Comparison of ENCODE assay signal across 11 mouse cellular contexts in genomic region chr11:116641168-116641567, GRCm38 (mm10). TPM values are rescaled to one million over a fixed set of nuclear protein-coding genes. Genes with fewer than 3 reads are reported as not detected.
A peak's percentile ranks its signal among the peaks of the same experiment; 100 is the strongest.
DNase-seq lines count a peak whose midpoint lies in the region; ATAC-seq and TF ChIP-seq lines count a peak whose summit lies in the region.
"Had no signal": no experiment of that assay in that cellular context is flagged by ENCODE, and none has a peak within 500 bp of the region (broad histone marks: within the 10 kb centered on the region; RNA-seq: fewer than 3 reads in every experiment).

No protein-coding gene starts in this region.

- no peaks in the 10 kb centered on the region for H3K27me3 ChIP-seq in kidney, adult 2 months (replicated peaks; ENCODE audit: control insufficient read depth, insufficient read depth, low read length)
- no peaks in the 10 kb centered on the region for H3K27me3 ChIP-seq in kidney, embryonic 15.5 days
- no peaks in the 10 kb centered on the region for H3K27me3 ChIP-seq in C2C12 (ENCODE audit: control insufficient read depth, insufficient read depth, insufficient read length)
- H3K27me3 ChIP-seq in liver, embryonic 14.5 days (ENCODE audit: control insufficient read depth, insufficient read depth, low read length) = no peaks in the 10 kb centered on the region
- H3K27me3 ChIP-seq: lung, embryonic 15.5 days had no signal

- DNase-seq in adrenal gland, postnatal 25 days = peak; percentile 56
- no peak for DNase-seq in adrenal gland, adult 8-10 months
- no peak for DNase-seq in kidney, adult 2 months
- peak in 1 of 3 experiments; percentile 51 for DNase-seq in liver, embryonic 14.5 days (ENCODE audit: low read depth in 3 of 3, low spot score in 3 of 3)
- no peak for DNase-seq in layer of hippocampus, adult 8-10 months (ENCODE audit: low spot score in 2 of 2)
- DNase-seq in urinary bladder, adult 2 months (ENCODE audit: low spot score) = no peak

- no peak overlapping the region for H3ac ChIP-seq in C2C12 (ENCODE audit: control insufficient read depth, insufficient read length, low read depth)

- TF ChIP-seq CTCF in kidney, adult 2 months (conservative IDR thresholded peaks at IDR 0.05; ENCODE audit: insufficient read depth, insufficient read length, low read depth, low read length) = peak; percentile 51
- peak; percentile 21 for TF ChIP-seq CTCF in C2C12 (IDR thresholded peaks at IDR 0.05; ENCODE audit: control insufficient read depth, insufficient read depth, insufficient read length)
- TF ChIP-seq CTCF in liver, embryonic 14.5 days (IDR thresholded peaks at IDR 0.05; ENCODE audit: low read depth) = peak; percentile 71

- H3K36me3 ChIP-seq in kidney, adult 2 months (ENCODE audit: control insufficient read depth, insufficient read depth, low read length) = no peaks in the 10 kb centered on the region
- no peaks in the 10 kb centered on the region for H3K36me3 ChIP-seq in kidney, embryonic 15.5 days
- no peaks in the 10 kb centered on the region for H3K36me3 ChIP-seq in C2C12 (ENCODE audit: control insufficient read depth, insufficient read depth)
- H3K36me3 ChIP-seq in liver, embryonic 14.5 days (replicated peaks; ENCODE audit: control insufficient read depth, insufficient read depth, low read depth) = no peaks in the 10 kb centered on the region
- H3K36me3 ChIP-seq: lung, embryonic 15.5 days had no signal

- no peaks in the 10 kb centered on the region for H3K79me3 ChIP-seq in C2C12 (ENCODE audit: low read depth)

- 55% methylated on average over 5 of the region's 5 CpGs for WGBS in kidney, adult 2 months
- 39% methylated on average over 5 of the region's 5 CpGs for WGBS in kidney, embryonic 15.5 days
- 30% methylated on average over 5 of the region's 5 CpGs for WGBS in liver, embryonic 14.5 days (ENCODE audit: insufficient replicate concordance)

- H3K27ac ChIP-seq in kidney, adult 2 months (ENCODE audit: insufficient read depth, low read depth, low read length) = no peak overlapping the region
- H3K27ac ChIP-seq in kidney, embryonic 15.5 days = no peak overlapping the region
- H3K27ac ChIP-seq in liver, embryonic 14.5 days = no peak overlapping the region
- H3K27ac ChIP-seq: lung, embryonic 15.5 days had no signal

- no peaks in the 10 kb centered on the region for H3K79me2 ChIP-seq in C2C12 (ENCODE audit: control insufficient read depth, insufficient read depth)

- TF ChIP-seq EP300 in liver, embryonic 14.5 days (IDR thresholded peaks at IDR 0.05; ENCODE audit: low read depth) = no peak

- no peak overlapping the region for H3K4me2 ChIP-seq in kidney, embryonic 15.5 days
- no peak overlapping the region for H3K4me2 ChIP-seq in liver, embryonic 14.5 days (ENCODE audit: low read depth)
- H3K4me2 ChIP-seq: lung, embryonic 15.5 days had no signal

- no peaks in the 10 kb centered on the region for H3K9me3 ChIP-seq in kidney, embryonic 15.5 days (replicated peaks)
- H3K9me3 ChIP-seq in liver, embryonic 14.5 days (ENCODE audit: control insufficient read depth, low read length) = no peaks in the 10 kb centered on the region
- H3K9me3 ChIP-seq: lung, embryonic 15.5 days had no signal

- H3K4me3 ChIP-seq in kidney, adult 2 months (ENCODE audit: insufficient read depth, low read depth, low read length) = no peak overlapping the region
- H3K4me3 ChIP-seq in kidney, embryonic 15.5 days (replicated peaks) = no peak overlapping the region
- no peak overlapping the region for H3K4me3 ChIP-seq in C2C12 (ENCODE audit: insufficient read depth, poor library complexity, severe bottlenecking)
- H3K4me3 ChIP-seq in liver, embryonic 14.5 days (ENCODE audit: insufficient read depth in 1 of 2, low read depth in 2 of 2, low read length in 2 of 2) = no peak overlapping the region
- H3K4me3 ChIP-seq: lung, embryonic 15.5 days had no signal

- no peaks in the 10 kb centered on the region for H3K4me1 ChIP-seq in kidney, adult 2 months (ENCODE audit: control insufficient read depth, insufficient read depth, low read length)
- peaks cover 33% of the 10 kb centered on the region for H3K4me1 ChIP-seq in kidney, embryonic 15.5 days
- H3K4me1 ChIP-seq in liver, embryonic 14.5 days (replicated peaks; ENCODE audit: control insufficient read depth in 2 of 2, insufficient read depth in 2 of 2, low read length in 1 of 2) = no peaks in the 10 kb centered on the region

- no peak overlapping the region for H3K9ac ChIP-seq in kidney, embryonic 15.5 days
- no peak overlapping the region for H3K9ac ChIP-seq in liver, embryonic 14.5 days (replicated peaks)
- H3K9ac ChIP-seq: lung, embryonic 15.5 days had no signal

- no peak for ATAC-seq in kidney, embryonic 15.5 days (replicated peaks; ENCODE audit: low FRiP score)
- ATAC-seq in liver, embryonic 14.5 days (ENCODE audit: insufficient read depth) = no peak

- TF ChIP-seq POLR2A in kidney, adult 2 months (IDR thresholded peaks at IDR 0.05; ENCODE audit: low read depth, low read length) = no peak

TF ChIP-seq in C2C12, 6 proteins besides CTCF, POLR2A, EP300 and RAD21:
- no peak for TF ChIP-seq FOSL1 (IDR thresholded peaks at IDR 0.05; ENCODE audit: insufficient read depth, low read length, poor library complexity, severe bottlenecking)
- TF ChIP-seq MYOG (IDR thresholded peaks at IDR 0.05; ENCODE audit: control insufficient read depth, extremely low read depth, insufficient read length) = no peak
- TF ChIP-seq USF1 (IDR thresholded peaks at IDR 0.05; ENCODE audit: low read depth) = no peak
- no peak for TF ChIP-seq CEBPB (IDR thresholded peaks at IDR 0.05; ENCODE audit: low read depth)
- no peak for TF ChIP-seq MAX (IDR thresholded peaks at IDR 0.05)
- no peak for TF ChIP-seq MYOD1 (IDR thresholded peaks at IDR 0.05; ENCODE audit: control insufficient read depth, insufficient read length, low read depth)
TF ChIP-seq in C2C12: peak in this region for 0.

RNA-seq across cellular contexts. Expression of gene Prcd, which starts 12.2 kb away (rescaled TPM):
- total RNA-seq in adrenal gland, postnatal 25 days (2021) = 9.2 and 13.0 TPM in 2 replicates
- total RNA-seq in adrenal gland, adult 8-10 months (2022) = 10 to 100 TPM; 16.6 to 27.2 (median 22.8) TPM
- 0.44 and 0.52 TPM in 2 replicates for polyA plus RNA-seq in kidney, adult 2 months (2012; rRNA removed)
- polyA plus RNA-seq in kidney, embryonic 15.5 days (2015; fragmentation: Nextera tagmentation; extraction: Ambion mirVana) = 1.1 and 1.6 TPM in 2 replicates
- 1.2 TPM for polyA plus RNA-seq in C2C12 (2012; fragmentation: generic; extraction: Trizol)
- polyA plus RNA-seq in liver, embryonic 14.5 days (2012; rRNA removed) = 0.11 and 0.14 TPM in 2 replicates
- polyA plus RNA-seq in liver, embryonic 14.5 days (2014; fragmentation: Nextera tagmentation; extraction: Ambion mirVana) = 0.19 and 0.20 TPM in 2 replicates
- total RNA-seq in layer of hippocampus, adult 8-10 months (2022) = 1 to 10 TPM; 4.8 to 8.5 (median 5.8) TPM
- 2.0 and 3.1 TPM in 2 replicates for polyA plus RNA-seq in urinary bladder, adult 2 months (2012; rRNA removed)

RNA-seq across cellular contexts. Expression of gene Cygb, which starts 12.9 kb away (rescaled TPM):
- 18.7 and 25.4 TPM in 2 replicates for total RNA-seq in adrenal gland, postnatal 25 days (2021)
- total RNA-seq in adrenal gland, adult 8-10 months (2022) = 10 to 100 TPM; 33.4 to 64.8 (median 48.2) TPM
- 16.2 and 21.0 TPM in 2 replicates for polyA plus RNA-seq in kidney, adult 2 months (2012; rRNA removed)
- polyA plus RNA-seq in kidney, embryonic 15.5 days (2015; fragmentation: Nextera tagmentation; extraction: Ambion mirVana) = 13.7 and 16.0 TPM in 2 replicates
- polyA plus RNA-seq in C2C12 (2012; fragmentation: generic; extraction: Trizol) = 0.95 TPM
- polyA plus RNA-seq in liver, embryonic 14.5 days (2012; rRNA removed) = 0.41 and 0.64 TPM in 2 replicates
- polyA plus RNA-seq in liver, embryonic 14.5 days (2014; fragmentation: Nextera tagmentation; extraction: Ambion mirVana) = 0.44 and 0.81 TPM in 2 replicates
- total RNA-seq in layer of hippocampus, adult 8-10 months (2022) = 10 to 100 TPM; 57.2 to 76.1 (median 63.0) TPM
- polyA plus RNA-seq in urinary bladder, adult 2 months (2012; rRNA removed) = 156 and 160 TPM in 2 replicates

RNA-seq across cellular contexts. Expression of gene Rhbdf2, which starts 14.3 kb away (rescaled TPM):
- 17.7 and 24.6 TPM in 2 replicates for total RNA-seq in adrenal gland, postnatal 25 days (2021)
- total RNA-seq in adrenal gland, adult 8-10 months (2022) = 10 to 100 TPM; 13.3 to 20.5 (median 15.0) TPM
- 18.0 and 19.1 TPM in 2 replicates for polyA plus RNA-seq in kidney, adult 2 months (2012; rRNA removed)
- polyA plus RNA-seq in kidney, embryonic 15.5 days (2015; fragmentation: Nextera tagmentation; extraction: Ambion mirVana) = 9.5 and 9.8 TPM in 2 replicates
- polyA plus RNA-seq in C2C12 (2012; fragmentation: generic; extraction: Trizol) = 1.9 TPM
- 8.3 and 11.1 TPM in 2 replicates for polyA plus RNA-seq in liver, embryonic 14.5 days (2012; rRNA removed)
- 3.8 and 5.2 TPM in 2 replicates for polyA plus RNA-seq in liver, embryonic 14.5 days (2014; fragmentation: Nextera tagmentation; extraction: Ambion mirVana)
- 1 to 10 TPM; 1.1 to 2.5 (median 1.8) TPM for total RNA-seq in layer of hippocampus, adult 8-10 months (2022)
- polyA plus RNA-seq in urinary bladder, adult 2 months (2012; rRNA removed) = 15.4 and 17.0 TPM in 2 replicates

RNA-seq across cellular contexts. Expression of gene Aanat, which starts 54.9 kb away (rescaled TPM):
- not detected in 2 replicates for total RNA-seq in adrenal gland, postnatal 25 days (2021)
- total RNA-seq in adrenal gland, adult 8-10 months (2022) = not detected
- not detected in 2 replicates for polyA plus RNA-seq in kidney, adult 2 months (2012; rRNA removed)
- polyA plus RNA-seq in kidney, embryonic 15.5 days (2015; fragmentation: Nextera tagmentation; extraction: Ambion mirVana) = not detected in 2 replicates
- not detected for polyA plus RNA-seq in C2C12 (2012; fragmentation: generic; extraction: Trizol)
- not detected in 2 replicates for polyA plus RNA-seq in liver, embryonic 14.5 days (2012; rRNA removed)
- not detected in 2 replicates for polyA plus RNA-seq in liver, embryonic 14.5 days (2014; fragmentation: Nextera tagmentation; extraction: Ambion mirVana)
- total RNA-seq in layer of hippocampus, adult 8-10 months (2022) = 1 to 10 TPM in 3 of 4 experiments, under 1 TPM in 1; 0.57 to 3.9 (median 1.4) TPM
- polyA plus RNA-seq in urinary bladder, adult 2 months (2012; rRNA removed) = 0.07 TPM in 1 of 2 replicates, not detected in the other
- total RNA-seq: heart, postnatal 14 days had no signal
- polyA plus RNA-seq: embryonic facial prominence, embryonic 14.5 days; lung, embryonic 15.5 days had no signal

RNA-seq across cellular contexts. Expression of gene Ube2o, which starts 59.9 kb away (rescaled TPM):
- total RNA-seq in adrenal gland, postnatal 25 days (2021) = 32.7 and 34.1 TPM in 2 replicates
- total RNA-seq in adrenal gland, adult 8-10 months (2022) = 10 to 100 TPM; 26.5 to 38.4 (median 33.9) TPM
- 10.3 and 10.8 TPM in 2 replicates for polyA plus RNA-seq in kidney, adult 2 months (2012; rRNA removed)
- polyA plus RNA-seq in kidney, embryonic 15.5 days (2015; fragmentation: Nextera tagmentation; extraction: Ambion mirVana) = 7.3 and 7.4 TPM in 2 replicates
- polyA plus RNA-seq in C2C12 (2012; fragmentation: generic; extraction: Trizol) = 23.1 TPM
- polyA plus RNA-seq in liver, embryonic 14.5 days (2012; rRNA removed) = 33.8 and 34.0 TPM in 2 replicates
- polyA plus RNA-seq in liver, embryonic 14.5 days (2014; fragmentation: Nextera tagmentation; extraction: Ambion mirVana) = 25.9 and 32.3 TPM in 2 replicates
- 100 to 1,000 TPM in 1 of 4 experiments, 10 to 100 TPM in 3; 96.8 to 110 (median 98.8) TPM for total RNA-seq in layer of hippocampus, adult 8-10 months (2022)
- polyA plus RNA-seq in urinary bladder, adult 2 months (2012; rRNA removed) = 18.7 and 22.4 TPM in 2 replicates

Comparison
In these comparisons a context has a peak if more than half of its experiments do, and no peak if none do; other contexts are left out.
1. CTCF ChIP-seq: peak in every context shown above with its lines; median percentile 71 in liver, embryonic 14.5 days; 51 in kidney, adult 2 months; 21 in C2C12.